Mouse (Mus musculus): Measurements from ENCODE around the gene Vamp4.
"Not testable (repeated sequence)": the region's sequence is repeated elsewhere in the genome, so short reads cannot be mapped to it uniquely, and the experiment has no call there.

- not testable (repeated sequence) for TF ChIP-seq CTCF, EP300 (IDR thresholded peaks at IDR 0.05; ENCODE audit: low read depth)
These were observed 65.1 kb downstream of the Vamp4 start for GRCm38 (mm10) chr1:162635291-162635931.

Data from heart, postnatal 0 days (tissue).